Mouse (Mus musculus) B cell, adult (primary cell): Measurements from ENCODE around the gene Gm7168. TPM values are rescaled to one million over a fixed set of nuclear protein-coding genes. Genes with fewer than 3 reads are reported as not detected.

Experiments
- total RNA-seq: library from RNA; stranded (reverse); gene quantifications from 4 replicates; pipeline ENCODE4 v1.2.4, GENCODE M21; 2023; ENCODE audit not compliant: inconsistent age

The Gm7168 gene
- not detected in 4 replicates for total RNA-seq

GRCm38 (mm10) chr17:13948073-13948472, at the start of gene Gm7168:
Gene Gm7168 (plus strand): TSS chr17:13948373.

Other genes starting within 250 kb of the Gm7168 start
- gene Afdn, start 187.8 kb upstream of the Gm7168 start, total RNA-seq: 0.72 to 2.2 TPM (median 1.5 TPM) in 4 replicates
- not detected in 4 replicates for gene Tcte2, start 186.5 kb upstream of the Gm7168 start, total RNA-seq
- not detected in 4 replicates for gene Gm7356, start 55.3 kb downstream of the Gm7168 start, total RNA-seq
- not detected in 4 replicates for gene Gm7358, start 111.2 kb downstream of the Gm7168 start, total RNA-seq